Mouse (Mus musculus): Measurements from ENCODE around the gene Pcdh8.
A peak's percentile ranks its signal among the peaks of the same experiment; 100 is the strongest.

Gene Pcdh8

DNA sequence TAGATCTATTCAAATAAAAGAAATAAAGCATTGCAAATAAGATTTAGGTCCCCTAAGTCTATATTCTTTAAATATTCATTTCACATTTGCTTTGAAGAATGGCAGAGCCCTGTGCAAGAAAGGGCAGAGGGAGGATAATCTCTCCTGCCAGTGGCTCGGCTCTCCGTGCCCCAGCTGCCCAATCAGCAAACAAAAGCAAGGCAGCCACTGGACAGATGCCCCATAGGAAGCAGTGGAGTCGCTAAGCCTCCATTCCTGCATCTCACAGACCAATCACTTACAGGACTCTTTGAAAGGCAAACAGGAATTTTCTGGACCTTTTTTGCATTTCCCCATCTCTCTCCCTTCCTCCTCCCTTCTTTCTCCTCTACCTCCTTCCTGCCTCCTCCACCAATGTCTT lies 17.0 kb downstream of the Pcdh8 start:
- no peak for DNase-seq (ENCODE audit: low spot score in 2 of 2)

DNA sequence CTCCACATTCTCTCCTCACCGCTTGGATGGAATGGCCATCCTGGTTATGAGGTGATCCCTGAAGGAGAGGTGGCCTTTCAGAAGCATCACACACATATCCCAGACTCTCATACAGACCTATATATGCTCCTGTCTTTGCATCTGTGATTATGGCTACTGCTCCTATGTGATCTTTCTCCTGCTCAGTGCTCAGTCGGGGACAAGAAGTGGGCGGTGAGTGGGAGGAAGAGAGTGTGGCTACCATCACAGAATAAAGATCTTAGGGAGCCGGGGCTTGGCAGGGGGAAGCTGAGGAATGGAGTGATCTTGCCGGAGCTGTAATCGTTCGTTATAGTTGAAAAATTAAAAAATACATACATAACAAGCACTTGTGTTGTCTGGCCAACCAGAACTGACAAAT lies 17.4 kb downstream of the Pcdh8 start:
- DNase-seq (ENCODE audit: low spot score in 2 of 2), result no peak

DNA sequence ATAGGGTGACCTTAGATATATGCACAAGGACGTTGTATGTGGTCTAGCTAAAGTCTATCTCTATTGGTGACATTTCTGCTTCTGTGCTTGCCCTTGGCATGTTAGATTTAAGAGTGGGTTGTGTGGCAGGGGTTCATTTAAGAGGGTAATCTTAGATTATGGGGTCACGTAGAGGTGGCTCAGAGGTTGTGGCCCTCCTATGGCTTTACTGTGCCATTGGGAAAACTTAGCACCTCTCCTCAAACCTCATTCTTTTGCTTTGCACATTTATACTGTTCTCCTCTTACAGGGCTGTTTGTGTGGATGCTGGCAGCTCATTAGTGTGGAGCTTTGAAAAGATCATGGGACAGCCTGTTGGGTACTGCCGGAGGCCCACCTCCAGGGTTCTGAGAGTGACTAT lies 30.6 kb downstream of the Pcdh8 start:
- no peak for DNase-seq (ENCODE audit: low spot score in 2 of 2)

DNA sequence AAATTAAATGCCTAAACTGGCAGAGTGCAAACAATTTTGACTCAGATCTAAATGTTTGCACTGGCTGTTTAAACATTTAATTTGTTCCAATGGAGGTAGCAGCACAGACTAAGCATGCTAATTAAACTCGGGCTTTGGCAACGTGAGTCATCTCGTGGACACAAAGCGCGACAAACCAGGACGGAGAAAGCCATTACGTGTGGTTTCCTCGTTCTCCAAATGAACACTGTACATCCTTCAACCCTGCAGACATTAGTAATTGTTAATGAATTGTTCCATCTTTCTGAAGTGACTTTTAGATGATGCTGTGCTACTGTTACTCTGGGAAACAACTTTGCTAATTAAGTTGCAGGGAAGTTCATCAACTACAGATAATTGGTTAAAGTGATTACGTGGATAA lies 32.7 kb downstream of the Pcdh8 start:
- DNase-seq (ENCODE audit: low spot score in 2 of 2), result no peak

DNA sequence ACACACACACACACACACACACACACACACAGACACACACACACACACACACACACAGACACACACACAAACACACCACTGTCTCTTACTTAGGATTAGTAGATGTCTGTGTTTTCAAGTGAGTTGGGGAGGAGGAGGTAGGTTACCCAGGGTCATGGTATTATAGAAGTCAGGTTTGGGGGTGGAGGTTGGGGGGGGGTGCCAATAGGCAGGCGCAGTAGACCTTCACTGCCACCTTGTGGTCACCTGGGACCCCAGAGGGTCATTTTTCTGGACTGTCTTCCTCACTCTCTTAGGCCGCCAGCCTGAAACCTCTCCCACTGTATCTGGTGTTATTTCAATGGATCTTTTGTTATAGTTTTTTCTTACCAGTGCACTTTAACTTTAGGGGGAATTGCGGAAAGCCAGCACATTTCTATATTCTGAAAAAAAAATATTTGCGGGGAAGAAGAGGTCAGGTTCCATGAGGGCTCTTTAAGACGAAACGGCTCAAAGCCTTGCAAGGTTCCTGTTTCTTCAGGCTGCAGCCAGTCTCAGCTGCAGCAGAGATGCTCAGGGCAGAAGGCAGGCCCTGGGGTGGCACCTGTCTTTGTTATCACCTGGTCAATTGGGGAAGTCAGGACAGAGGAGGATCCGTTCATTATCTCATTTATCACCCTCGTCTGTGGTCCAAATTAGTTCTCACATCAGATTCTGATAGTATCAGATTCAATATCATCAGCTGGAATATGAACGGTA lies 33.3 kb downstream of the Pcdh8 start:
- DNase-seq (ENCODE audit: low spot score in 2 of 2), result no peak

DNA sequence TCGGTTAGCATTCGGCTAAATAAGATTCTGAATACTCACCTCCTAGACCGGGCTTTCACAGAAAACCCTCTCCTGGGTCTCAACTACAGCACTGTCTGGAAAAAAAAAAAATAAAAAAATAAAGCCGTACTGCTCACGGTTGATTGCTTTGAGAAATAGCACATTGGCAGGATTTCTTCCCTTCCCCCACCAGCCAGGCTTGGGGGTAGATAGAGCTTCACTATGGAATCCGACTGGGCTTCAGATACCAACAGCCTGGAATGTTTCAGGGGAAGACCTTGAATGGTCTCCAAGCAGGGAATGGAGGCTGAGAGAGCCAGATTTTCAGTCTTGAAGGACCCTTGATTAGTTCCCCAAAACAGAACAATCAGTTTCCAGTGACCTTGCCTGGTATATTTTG lies 34.3 kb downstream of the Pcdh8 start:
- no peak for DNase-seq (ENCODE audit: low spot score in 2 of 2)

DNA sequence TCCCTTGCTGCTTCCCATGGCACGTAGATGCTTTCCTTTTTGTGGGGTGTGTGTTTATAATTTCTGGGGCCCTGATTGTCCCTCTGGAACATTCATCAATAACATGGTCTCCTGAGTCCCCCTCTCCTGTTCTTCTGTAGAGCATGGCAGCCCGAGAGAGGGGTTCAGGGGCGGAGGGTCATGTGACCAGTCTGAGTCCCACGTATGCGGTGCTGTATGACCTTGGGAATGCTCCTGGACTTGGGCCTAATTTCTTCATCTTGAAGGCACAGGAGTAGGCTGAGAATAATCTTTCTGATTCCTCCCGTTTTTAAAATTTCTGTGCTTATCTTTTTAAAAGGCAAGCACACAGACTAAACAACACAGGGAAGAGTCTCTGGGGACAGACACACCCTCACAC lies 37.6 kb downstream of the Pcdh8 start:
- DNase-seq (ENCODE audit: low spot score in 2 of 2), result no peak

DNA sequence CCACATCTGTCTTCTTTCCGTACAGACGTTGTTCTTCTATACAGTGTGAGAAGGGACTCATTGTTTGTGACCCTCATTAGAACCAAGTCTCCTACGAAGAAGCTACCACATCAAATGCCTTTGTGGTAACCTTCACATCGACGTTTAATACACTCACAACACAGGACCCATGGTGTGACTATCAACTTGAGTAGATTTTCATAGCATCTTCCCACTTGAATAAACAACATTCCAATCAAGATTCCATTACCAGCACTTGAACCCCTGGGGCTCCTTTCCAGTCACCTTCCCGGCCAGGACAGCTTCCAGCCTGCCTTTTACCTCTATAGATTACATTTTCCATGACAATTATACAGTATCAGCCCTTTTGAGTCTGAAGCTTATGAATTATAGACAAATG lies 42.3 kb downstream of the Pcdh8 start:
- no peak for DNase-seq (ENCODE audit: low spot score in 2 of 2)

DNA sequence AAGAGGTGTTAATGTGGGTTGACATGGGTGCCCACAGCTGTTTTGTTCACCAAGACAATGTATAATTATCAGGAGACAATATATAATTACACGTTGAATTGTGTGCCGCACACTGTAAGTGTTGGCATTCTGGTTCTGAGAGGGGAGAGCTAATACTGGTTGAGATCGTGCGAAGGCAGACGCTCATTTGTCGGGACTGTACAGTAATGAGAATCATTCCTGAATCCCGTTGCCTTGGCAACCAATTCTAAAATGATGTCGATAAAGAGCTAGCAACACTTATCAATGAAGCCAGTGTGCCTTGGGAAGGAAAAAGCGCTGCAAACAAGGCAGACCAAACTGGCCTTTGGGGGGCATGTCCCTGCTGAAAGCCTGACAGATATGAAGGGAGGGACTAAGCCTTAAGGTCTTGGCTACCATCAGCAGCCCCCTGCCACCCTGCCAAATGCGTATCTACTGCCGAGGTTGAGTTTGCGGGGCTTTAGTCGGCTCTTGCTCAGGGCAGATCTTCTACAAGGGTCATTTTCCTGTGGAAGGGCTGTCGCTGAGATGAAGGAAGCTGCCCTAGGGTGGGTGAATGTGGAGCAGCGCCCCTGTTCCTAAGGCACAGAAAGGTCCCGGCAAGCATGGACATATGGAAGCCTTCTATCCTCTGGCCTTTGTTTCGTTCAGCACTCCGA lies 47.0 kb downstream of the Pcdh8 start:
- peak; percentile 13 to 40 for DNase-seq (ENCODE audit: low spot score in 2 of 2)

DNA sequence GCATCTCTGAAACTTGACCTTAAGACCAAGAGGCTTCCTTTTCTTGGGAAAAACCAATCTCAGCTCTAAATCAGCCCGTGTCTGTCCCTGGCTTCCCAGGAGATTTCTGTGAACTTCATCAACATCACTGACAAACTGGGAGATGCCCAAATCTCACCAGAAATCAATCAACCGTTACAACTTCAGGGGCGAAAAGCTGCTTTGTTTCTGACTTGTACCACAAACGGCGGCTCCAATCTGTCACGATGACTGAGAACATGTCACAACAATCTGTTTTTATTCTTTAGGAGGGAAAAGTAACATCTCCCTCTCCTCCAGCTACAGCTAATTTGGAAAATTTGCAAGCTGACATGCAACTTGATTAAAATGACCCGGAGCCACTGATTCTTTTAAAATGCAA lies 48.9 kb downstream of the Pcdh8 start:
- no peak for DNase-seq (ENCODE audit: low spot score in 2 of 2)

Measured in frontal cortex, postnatal 36 days (tissue).